Comparison of ENCODE assay signal across 9 mouse cellular contexts in genomic region chr5:120457628-120458027, GRCm38 (mm10). TPM values are rescaled to one million over a fixed set of nuclear protein-coding genes. Genes with fewer than 3 reads are reported as not detected.
A peak's percentile ranks its signal among the peaks of the same experiment; 100 is the strongest.
DNase-seq lines count a peak whose midpoint lies in the region; ATAC-seq and TF ChIP-seq lines count a peak whose summit lies in the region.
"Had no signal": no experiment of that assay in that cellular context is flagged by ENCODE, and none has a peak within 500 bp of the region (broad histone marks: within the 10 kb centered on the region; RNA-seq: fewer than 3 reads in every experiment).

No protein-coding gene starts in this region.

- H3K4me2 ChIP-seq in liver, embryonic 11.5 days, result no peak overlapping the region
- no peak overlapping the region for H3K4me2 ChIP-seq in lung, postnatal 0 days (replicated peaks; ENCODE audit: low read depth, low read length)
- H3K4me2 ChIP-seq: stomach, embryonic 15.5 days had no signal

- no peak for DNase-seq in liver, adult 2 months (ENCODE audit: extremely low read depth, low read depth, low spot score)
- DNase-seq in liver, embryonic 11.5 days (ENCODE audit: low spot score), result no peak
- DNase-seq in WW6 (ENCODE audit: low read depth, low spot score), result peak; percentile 81
- DNase-seq in cerebellum, postnatal 10 days, result peak; percentile 93 to 97
- DNase-seq in kidney, adult 18-20 months, result peak; percentile 62
- DNase-seq in lung, postnatal 0 days (ENCODE audit: low spot score), result peak; percentile 72

- no peaks in the 10 kb centered on the region for H3K9me3 ChIP-seq in liver, embryonic 11.5 days (ENCODE audit: control insufficient read depth, low read length)
- H3K9me3 ChIP-seq in lung, postnatal 0 days (ENCODE audit: low read length), result no peaks in the 10 kb centered on the region
- H3K9me3 ChIP-seq: stomach, embryonic 15.5 days had no signal

- WGBS in liver, adult 2 months, result 13% methylated on average over 9 of the region's 9 CpGs
- 8% methylated on average over 9 of the region's 9 CpGs for WGBS in liver, embryonic 11.5 days
- WGBS in lung, postnatal 0 days, result 7% methylated on average over 9 of the region's 9 CpGs
- WGBS in small intestine, adult 2 months, result 13% methylated on average over 9 of the region's 9 CpGs

- H3K27me3 ChIP-seq in liver, adult 2 months (ENCODE audit: control insufficient read depth, insufficient read depth, low read length), result no peaks in the 10 kb centered on the region
- peaks cover 33% of the 10 kb centered on the region for H3K27me3 ChIP-seq in liver, embryonic 11.5 days (replicated peaks; ENCODE audit: control insufficient read depth, insufficient read depth, low read length)
- H3K27me3 ChIP-seq in lung, postnatal 0 days (replicated peaks; ENCODE audit: insufficient read depth, low read length), result no peaks in the 10 kb centered on the region
- H3K27me3 ChIP-seq in small intestine, adult 2 months (ENCODE audit: control insufficient read depth, insufficient read depth, low read length), result peaks cover 3% of the 10 kb centered on the region; the same call in 1 of the 2 replicates
- H3K27me3 ChIP-seq: stomach, embryonic 15.5 days had no signal

- no peaks in the 10 kb centered on the region for H3K79me2 ChIP-seq in liver, adult 2 months (ENCODE audit: control insufficient read depth, insufficient read depth, low read length)

- H3K4me1 ChIP-seq in liver, adult 2 months (ENCODE audit: control insufficient read depth, insufficient read depth, low read length), result no peaks in the 10 kb centered on the region
- H3K4me1 ChIP-seq in liver, embryonic 11.5 days (replicated peaks; ENCODE audit: control insufficient read depth, insufficient read depth, low read length), result no peaks in the 10 kb centered on the region
- H3K4me1 ChIP-seq in lung, postnatal 0 days (ENCODE audit: insufficient read depth, low read depth, low read length), result no peaks in the 10 kb centered on the region
- H3K4me1 ChIP-seq in small intestine, adult 2 months (ENCODE audit: control insufficient read depth, insufficient read depth, insufficient read length, low read length), result no peaks in the 10 kb centered on the region

- TF ChIP-seq POLR2A in liver, adult 2 months (IDR thresholded peaks at IDR 0.05; ENCODE audit: extremely low read depth, insufficient read depth, low read length), result no peak
- no peak for TF ChIP-seq POLR2A in small intestine, adult 2 months (IDR thresholded peaks at IDR 0.05; ENCODE audit: low read depth, low read length)

- peak; percentile 69 for TF ChIP-seq CTCF in liver, adult 2 months (IDR thresholded peaks at IDR 0.05; ENCODE audit: low read depth, low read length)
- peak; percentile 77 for TF ChIP-seq CTCF in lung, postnatal 0 days (IDR thresholded peaks at IDR 0.05)
- peak; percentile 68; the same call in 1 of the 2 replicates for TF ChIP-seq CTCF in small intestine, adult 2 months (IDR thresholded peaks at IDR 0.05; ENCODE audit: extremely low read depth, insufficient read length, insufficient replicate concordance, low read depth, low read length)

- no peak overlapping the region for H3K4me3 ChIP-seq in liver, adult 2 months (ENCODE audit: insufficient read depth, low read depth, low read length)
- no peak overlapping the region for H3K4me3 ChIP-seq in liver, embryonic 11.5 days (ENCODE audit: low read depth, low read length)
- no peak overlapping the region for H3K4me3 ChIP-seq in lung, postnatal 0 days (ENCODE audit: low read depth, low read length)
- H3K4me3 ChIP-seq in small intestine, adult 2 months (ENCODE audit: low read depth, low read length), result no peak overlapping the region
- H3K4me3 ChIP-seq: stomach, embryonic 15.5 days had no signal

- ATAC-seq in liver, embryonic 11.5 days (replicated peaks; ENCODE audit: low FRiP score), result no peak
- ATAC-seq in lung, postnatal 0 days, result no peak

- no peaks in the 10 kb centered on the region for H3K36me3 ChIP-seq in liver, adult 2 months (ENCODE audit: control insufficient read depth, insufficient read depth, low read length)
- H3K36me3 ChIP-seq in liver, embryonic 11.5 days (ENCODE audit: control insufficient read depth, insufficient read depth, low read length), result no peaks in the 10 kb centered on the region
- no peaks in the 10 kb centered on the region for H3K36me3 ChIP-seq in lung, postnatal 0 days (ENCODE audit: insufficient read depth, low read length)
- H3K36me3 ChIP-seq in small intestine, adult 2 months (ENCODE audit: control insufficient read depth, insufficient read depth, low read length), result no peaks in the 10 kb centered on the region
- H3K36me3 ChIP-seq: stomach, embryonic 15.5 days had no signal

- no peak overlapping the region for H3K9ac ChIP-seq in liver, adult 2 months (ENCODE audit: low read depth, low read length)
- H3K9ac ChIP-seq in liver, embryonic 11.5 days (ENCODE audit: low read depth, low read length), result no peak overlapping the region
- H3K9ac ChIP-seq in lung, postnatal 0 days (replicated peaks; ENCODE audit: low read depth), result no peak overlapping the region
- H3K9ac ChIP-seq: stomach, embryonic 15.5 days had no signal

- no peak overlapping the region for H3K27ac ChIP-seq in liver, adult 2 months (replicated peaks; ENCODE audit: insufficient read depth, low read depth, low read length)
- no peak overlapping the region for H3K27ac ChIP-seq in liver, embryonic 11.5 days (ENCODE audit: low read depth, low read length)
- no peak overlapping the region for H3K27ac ChIP-seq in lung, postnatal 0 days (ENCODE audit: low read length)
- no peak overlapping the region for H3K27ac ChIP-seq in small intestine, adult 2 months (ENCODE audit: insufficient read depth, low read depth, low read length)
- H3K27ac ChIP-seq: stomach, embryonic 15.5 days had no signal

- no peak for TF ChIP-seq EP300 in lung, postnatal 0 days (IDR thresholded peaks at IDR 0.05)

RNA-seq across cellular contexts. Expression of gene Sdsl, which starts 15.0 kb away (rescaled TPM):
- total RNA-seq in liver, adult 2 months (2014; rRNA removed), result 11.7 and 23.2 TPM in 2 replicates
- 18.6 and 25.9 TPM in 2 replicates for polyA plus RNA-seq in liver, adult 2 months (2012; rRNA removed)
- polyA plus RNA-seq in liver, embryonic 11.5 days (2014; fragmentation: Nextera tagmentation; extraction: Ambion mirVana), result 2.3 and 2.5 TPM in 2 replicates
- 1.7 and 1.8 TPM in 2 replicates for polyA plus RNA-seq in lung, postnatal 0 days (2015; fragmentation: Nextera tagmentation; extraction: Ambion mirVana)
- polyA plus RNA-seq in small intestine, adult 2 months (2012; rRNA removed), result 27.3 and 46.4 TPM in 2 replicates

RNA-seq across cellular contexts. Expression of gene Sds, which starts 18.7 kb away (rescaled TPM):
- 410 and 645 TPM in 2 replicates for total RNA-seq in liver, adult 2 months (2014; rRNA removed)
- polyA plus RNA-seq in liver, adult 2 months (2012; rRNA removed), result 648 and 709 TPM in 2 replicates
- polyA plus RNA-seq in liver, embryonic 11.5 days (2014; fragmentation: Nextera tagmentation; extraction: Ambion mirVana), result not detected in 2 replicates
- polyA plus RNA-seq in lung, postnatal 0 days (2015; fragmentation: Nextera tagmentation; extraction: Ambion mirVana), result not detected in 2 replicates
- polyA plus RNA-seq in small intestine, adult 2 months (2012; rRNA removed), result not detected in 2 replicates

RNA-seq across cellular contexts. Expression of gene Lhx5, which starts 26.1 kb away (rescaled TPM):
- not detected in 2 replicates for total RNA-seq in liver, adult 2 months (2014; rRNA removed)
- polyA plus RNA-seq in liver, adult 2 months (2012; rRNA removed), result not detected in 2 replicates
- polyA plus RNA-seq in liver, embryonic 11.5 days (2014; fragmentation: Nextera tagmentation; extraction: Ambion mirVana), result 0.05 TPM in 1 of 2 replicates, not detected in the other
- not detected in 2 replicates for polyA plus RNA-seq in lung, postnatal 0 days (2015; fragmentation: Nextera tagmentation; extraction: Ambion mirVana)
- polyA plus RNA-seq in small intestine, adult 2 months (2012; rRNA removed), result 0.38 TPM in 2 replicates
- total RNA-seq: heart, postnatal 36 days had no signal

RNA-seq across cellular contexts. Expression of gene Plbd2, which starts 45.8 kb away (rescaled TPM):
- 18.1 and 28.9 TPM in 2 replicates for total RNA-seq in liver, adult 2 months (2014; rRNA removed)
- 41.9 and 42.0 TPM in 2 replicates for polyA plus RNA-seq in liver, adult 2 months (2012; rRNA removed)
- polyA plus RNA-seq in liver, embryonic 11.5 days (2014; fragmentation: Nextera tagmentation; extraction: Ambion mirVana), result 32.8 and 35.1 TPM in 2 replicates
- 63.1 and 69.2 TPM in 2 replicates for polyA plus RNA-seq in lung, postnatal 0 days (2015; fragmentation: Nextera tagmentation; extraction: Ambion mirVana)
- 19.9 and 24.3 TPM in 2 replicates for polyA plus RNA-seq in small intestine, adult 2 months (2012; rRNA removed)

RNA-seq across cellular contexts. Expression of gene Slc8b1, which starts 53.3 kb away (rescaled TPM):
- total RNA-seq in liver, adult 2 months (2014; rRNA removed), result 40.6 and 78.9 TPM in 2 replicates
- polyA plus RNA-seq in liver, adult 2 months (2012; rRNA removed), result 47.6 and 52.4 TPM in 2 replicates
- polyA plus RNA-seq in liver, embryonic 11.5 days (2014; fragmentation: Nextera tagmentation; extraction: Ambion mirVana), result 5.1 and 5.5 TPM in 2 replicates
- polyA plus RNA-seq in lung, postnatal 0 days (2015; fragmentation: Nextera tagmentation; extraction: Ambion mirVana), result 12.1 and 14.7 TPM in 2 replicates
- 8.0 and 12.1 TPM in 2 replicates for polyA plus RNA-seq in small intestine, adult 2 months (2012; rRNA removed)

Comparison
In these comparisons a context has a peak if more than half of its experiments do, and no peak if none do; other contexts are left out.
1. RNA of gene Sds, which starts 18.7 kb away (polyA plus RNA-seq): 648 to 709 TPM in liver, adult 2 months; not detected in liver, embryonic 11.5 days, not detected in lung, postnatal 0 days and not detected in small intestine, adult 2 months; every median in the first group is over 100 times any median in the second.
2. DNase-seq: peak in WW6 (single experiment), cerebellum, postnatal 10 days (2 of 2), kidney, adult 18-20 months (single experiment) and lung, postnatal 0 days (single experiment); none in liver, adult 2 months (single experiment) and liver, embryonic 11.5 days (single experiment).
3. Peak in every context shown above with its lines, with median percentiles within 50 percentile points of each other: CTCF ChIP-seq.